Mouse (Mus musculus) kidney, adult 2 months (tissue): ENCODE measurements around the gene Acad9.

ENCODE experiments used
- CTCF ChIP-seq: fragments of 200-500 bp; conservative IDR thresholded peaks from 2 replicates; pipeline ENCODE4 v1.5.1; 2011; ENCODE audit warnings: low read depth, mild to moderate bottlenecking, control low read depth, low read length, moderate library complexity, mixed read lengths; ENCODE audit not compliant: insufficient read depth, insufficient read length
- POLR2A ChIP-seq: fragments of 200-500 bp; IDR thresholded peaks from one replicate; pipeline ENCODE4 v1.6.1; 2011; ENCODE audit warnings: low read depth, low read length, control low read depth

- TF ChIP-seq POLR2A (no peak), CTCF (no peak)
These were observed 4.7 kb downstream of the Acad9 start for GRCm38 (mm10) chr3:36070436-36070835.
